Mouse (Mus musculus): ENCODE measurements at regions not wholly inside any gene's neighbourhood (a gene's known extent, or its start where the extent isn't known, plus 50 kb on each side); places are given as distances from the start of the nearest gene placed in this dataset. TPM values are rescaled to one million over a fixed set of nuclear protein-coding genes. Genes with fewer than 3 reads are reported as not detected.
"Not testable (repeated sequence)": the region's sequence is repeated elsewhere in the genome, so short reads cannot be mapped to it uniquely, and the experiment has no call there.

GRCm38 (mm10) chr7:113694466-113694865 lies 71.3 kb upstream of the Spon1 start:
- WGBS = 77% methylated on average over 5 of the region's 5 CpGs
- ATAC-seq (ENCODE audit: insufficient number of reproducible peaks, insufficient read depth, low FRiP score, low read depth) = no peak
- Histone ChIP-seq H3K9me3 (ENCODE audit: control insufficient read depth, low read length) (no peaks in the 10 kb centered on the region), H3K27ac (replicated peaks in 1 of 2; ENCODE audit: control insufficient read depth in 1 of 2, insufficient read depth in 1 of 2, low read depth in 2 of 2, low read length in 2 of 2) (no peak overlapping the region), H3K4me1 (ENCODE audit: control insufficient read depth in 2 of 2, insufficient read depth in 2 of 2, low read length in 2 of 2) (no peaks in the 10 kb centered on the region), H3K4me2 (ENCODE audit: low read length) (no peak overlapping the region), H3K27me3 (ENCODE audit: control insufficient read depth, insufficient read depth, low read length) (no peaks in the 10 kb centered on the region), H3K9ac (ENCODE audit: low read length) (no peak overlapping the region), H3K4me3 (ENCODE audit: control insufficient read depth in 1 of 2, insufficient read depth in 1 of 2, low read depth in 1 of 2, low read length in 2 of 2) (no peak overlapping the region), H3K36me3 (ENCODE audit: control insufficient read depth, insufficient read depth, low read length) (no peaks in the 10 kb centered on the region)

GRCm38 (mm10) chr7:113705929-113706328 lies 59.9 kb upstream of the Spon1 start:
- H3K27me3 ChIP-seq (ENCODE audit: control insufficient read depth, insufficient read depth, low read length) = no peaks in the 10 kb centered on the region
- no peak overlapping the region for H3K4me2 ChIP-seq (ENCODE audit: low read length)
- H3K4me3 ChIP-seq (ENCODE audit: control insufficient read depth in 1 of 2, insufficient read depth in 1 of 2, low read depth in 1 of 2, low read length in 2 of 2) = no peak overlapping the region
- H3K27ac ChIP-seq (replicated peaks in 1 of 2; ENCODE audit: control insufficient read depth in 1 of 2, insufficient read depth in 1 of 2, low read depth in 2 of 2, low read length in 2 of 2) = no peak overlapping the region
- no peaks in the 10 kb centered on the region for H3K36me3 ChIP-seq (ENCODE audit: control insufficient read depth, insufficient read depth, low read length)
- peaks cover 1 to 7% of the 10 kb centered on the region in 2 experiments; a peak in 3 of 4 replicates for H3K4me1 ChIP-seq (ENCODE audit: control insufficient read depth in 2 of 2, insufficient read depth in 2 of 2, low read length in 2 of 2)
- H3K9me3 ChIP-seq (ENCODE audit: control insufficient read depth, low read length) = no peaks in the 10 kb centered on the region
- H3K9ac ChIP-seq (ENCODE audit: low read length) = no peak overlapping the region
- no peak for ATAC-seq (ENCODE audit: insufficient number of reproducible peaks, insufficient read depth, low FRiP score, low read depth)

GRCm38 (mm10) chr7:113707596-113707995 lies 58.2 kb upstream of the Spon1 start:
- H3K4me3 ChIP-seq (ENCODE audit: control insufficient read depth in 1 of 2, insufficient read depth in 1 of 2, low read depth in 1 of 2, low read length in 2 of 2) = no peak overlapping the region
- H3K27ac ChIP-seq (replicated peaks in 1 of 2; ENCODE audit: control insufficient read depth in 1 of 2, insufficient read depth in 1 of 2, low read depth in 2 of 2, low read length in 2 of 2) = no peak overlapping the region
- no peak for ATAC-seq (ENCODE audit: insufficient number of reproducible peaks, insufficient read depth, low FRiP score, low read depth)
- WGBS = 70% methylated on average over 2 of the region's 2 CpGs
- no peaks in the 10 kb centered on the region for H3K27me3 ChIP-seq (ENCODE audit: control insufficient read depth, insufficient read depth, low read length)
- no peaks in the 10 kb centered on the region for H3K9me3 ChIP-seq (ENCODE audit: control insufficient read depth, low read length)
- no peak overlapping the region for H3K9ac ChIP-seq (ENCODE audit: low read length)
- no peaks in the 10 kb centered on the region for H3K36me3 ChIP-seq (ENCODE audit: control insufficient read depth, insufficient read depth, low read length)
- no peaks in the 10 kb centered on the region for H3K4me1 ChIP-seq (ENCODE audit: control insufficient read depth in 2 of 2, insufficient read depth in 2 of 2, low read length in 2 of 2)
- H3K4me2 ChIP-seq (ENCODE audit: low read length) = no peak overlapping the region

GRCm38 (mm10) chr7:113710541-113711270 lies 55.1 kb upstream of the Spon1 start:
- Histone ChIP-seq H3K36me3 (ENCODE audit: control insufficient read depth, insufficient read depth, low read length) (no peaks in the 10 kb centered on the region), H3K4me1 (ENCODE audit: control insufficient read depth in 2 of 2, insufficient read depth in 2 of 2, low read length in 2 of 2) (no peaks in the 10 kb centered on the region), H3K27me3 (ENCODE audit: control insufficient read depth, insufficient read depth, low read length) (no peaks in the 10 kb centered on the region), H3K9ac (ENCODE audit: low read length) (no peak overlapping the region), H3K4me3 (ENCODE audit: control insufficient read depth in 1 of 2, insufficient read depth in 1 of 2, low read depth in 1 of 2, low read length in 2 of 2) (no peak overlapping the region), H3K27ac (replicated peaks in 1 of 2; ENCODE audit: control insufficient read depth in 1 of 2, insufficient read depth in 1 of 2, low read depth in 2 of 2, low read length in 2 of 2) (no peak overlapping the region), H3K9me3 (ENCODE audit: control insufficient read depth, low read length) (no peaks in the 10 kb centered on the region), H3K4me2 (ENCODE audit: low read length) (no peak overlapping the region)
- WGBS = 90% methylated on average over 2 of the region's 2 CpGs
- ATAC-seq (ENCODE audit: insufficient number of reproducible peaks, insufficient read depth, low FRiP score, low read depth) = no peak

GRCm38 (mm10) chr7:113711356-113711755 lies 54.4 kb upstream of the Spon1 start:
- not testable (repeated sequence) for H3K36me3 ChIP-seq (ENCODE audit: control insufficient read depth, insufficient read depth, low read length); ATAC-seq (ENCODE audit: insufficient number of reproducible peaks, insufficient read depth, low FRiP score, low read depth); H3K27me3 ChIP-seq (ENCODE audit: control insufficient read depth, insufficient read depth, low read length); H3K27ac ChIP-seq (replicated peaks in 1 of 2; ENCODE audit: control insufficient read depth in 1 of 2, insufficient read depth in 1 of 2, low read depth in 2 of 2, low read length in 2 of 2); H3K4me2 ChIP-seq (ENCODE audit: low read length); H3K9me3 ChIP-seq (ENCODE audit: control insufficient read depth, low read length); H3K4me1 ChIP-seq (ENCODE audit: control insufficient read depth in 2 of 2, insufficient read depth in 2 of 2, low read length in 2 of 2); H3K9ac ChIP-seq (ENCODE audit: low read length); H3K4me3 ChIP-seq (ENCODE audit: control insufficient read depth in 1 of 2, insufficient read depth in 1 of 2, low read depth in 1 of 2, low read length in 2 of 2)
- WGBS = 78% methylated on average over 3 of the region's 3 CpGs

Small RNAs in the stretch of these regions (microRNA-seq; reads per million reads assigned to microRNA genes)
- not detected for gene Gm23700

Measured in heart, embryonic 14.5 days (tissue).